Mouse (Mus musculus) intestine, embryonic 15.5 days (tissue): ENCODE results near the gene Apol7b. TPM values are rescaled to one million over a fixed set of nuclear protein-coding genes. Genes with fewer than 3 reads are reported as not detected.

Source experiments
- ATAC-seq: fragments of 200-750 bp; cut with Nextera tagmentation; 2 replicates; pipeline ENCODE4 v1.8.0; 2017; ENCODE audit warnings: moderate TSS enrichment, moderate library complexity
- H3K27ac ChIP-seq: fragments of 300-500 bp; sonication (generic); 2 replicates; pipeline ENCODE4 v1.5.1; 2015; ENCODE audit warnings: mild to moderate bottlenecking, inconsistent platforms
- H3K27me3 ChIP-seq: fragments of 300-500 bp; sonication (generic); replicated peaks from 2 replicates; pipeline ENCODE4 v1.6.1; 2015; ENCODE audit warnings: inconsistent platforms
- H3K36me3 ChIP-seq: fragments of 300-500 bp; sonication (generic); 2 replicates; pipeline ENCODE4 v1.6.1; 2015; ENCODE audit warnings: inconsistent platforms
- H3K4me1 ChIP-seq: fragments of 300-500 bp; sonication (generic); replicated peaks from 2 replicates; pipeline ENCODE4 v1.6.1; 2015; ENCODE audit warnings: inconsistent platforms
- H3K4me2 ChIP-seq: fragments of 300-500 bp; sonication (generic); replicated peaks from 2 replicates; pipeline ENCODE4 v1.6.1; 2015; ENCODE audit warnings: mild to moderate bottlenecking, inconsistent platforms
- H3K4me3 ChIP-seq: fragments of 300-500 bp; sonication (generic); replicated peaks from 2 replicates; pipeline ENCODE4 v1.5.1; 2015; ENCODE audit warnings: inconsistent platforms
- H3K9ac ChIP-seq: fragments of 300-500 bp; sonication (generic); 2 replicates; pipeline ENCODE4 v1.6.1; 2015; ENCODE audit warnings: inconsistent platforms
- H3K9me3 ChIP-seq: fragments of 300-500 bp; sonication (generic); 2 replicates; pipeline ENCODE4 v1.6.1; 2016; ENCODE audit warnings: inconsistent platforms
- WGBS: fragments of 180-500 bp; shearing (Covaris S2); methylation state at CpG from one replicate; pipeline ENCODE4 v1.1.7; 2015; 5-methylcytosine and 5-hydroxymethylcytosine counted together
- polyA plus RNA-seq: library from polyadenylated mRNA; unstranded; fragments of >200 nt; fragmentation: Nextera tagmentation; extraction: Ambion mirVana; gene quantifications from 2 replicates; pipeline ENCODE4 v1.2.1, GENCODE M21; 2015

Gene Apol7b
- polyA plus RNA-seq, 1 experiment from 2014 or later = 0.30 TPM

DNA sequence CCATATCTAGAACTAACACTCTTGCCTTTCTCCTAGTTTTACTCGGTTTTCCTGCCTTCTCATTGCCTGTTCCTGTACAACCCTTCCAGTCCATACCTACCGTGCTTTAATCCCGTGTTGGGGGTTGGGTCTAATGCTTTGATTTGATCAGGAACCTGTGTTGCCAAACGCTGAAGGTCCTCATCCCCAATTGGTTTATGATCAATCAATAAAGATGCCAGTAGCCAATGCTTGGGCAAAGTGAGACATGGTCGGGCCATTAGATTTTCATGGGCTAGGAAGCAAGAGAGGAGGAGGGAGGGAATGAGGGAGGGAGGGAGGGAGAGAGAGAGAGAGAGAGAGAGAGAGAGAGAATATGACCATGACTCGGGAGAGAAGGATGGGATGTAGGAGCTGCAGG, 65.8 kb downstream of the Apol7b start:
- Histone ChIP-seq H3K4me2 (no peak overlapping the region), H3K27ac (no peak overlapping the region), H3K27me3 (no peaks in the 10 kb centered on the region), H3K9me3 (no peaks in the 10 kb centered on the region), H3K36me3 (no peaks in the 10 kb centered on the region), H3K4me3 (no peak overlapping the region), H3K9ac (no peak overlapping the region), H3K4me1 (peaks cover 5% of the 10 kb centered on the region; the same call in 1 of the 2 replicates)
- no peak for ATAC-seq
- 79% methylated on average over 6 of the region's 6 CpGs for WGBS

DNA sequence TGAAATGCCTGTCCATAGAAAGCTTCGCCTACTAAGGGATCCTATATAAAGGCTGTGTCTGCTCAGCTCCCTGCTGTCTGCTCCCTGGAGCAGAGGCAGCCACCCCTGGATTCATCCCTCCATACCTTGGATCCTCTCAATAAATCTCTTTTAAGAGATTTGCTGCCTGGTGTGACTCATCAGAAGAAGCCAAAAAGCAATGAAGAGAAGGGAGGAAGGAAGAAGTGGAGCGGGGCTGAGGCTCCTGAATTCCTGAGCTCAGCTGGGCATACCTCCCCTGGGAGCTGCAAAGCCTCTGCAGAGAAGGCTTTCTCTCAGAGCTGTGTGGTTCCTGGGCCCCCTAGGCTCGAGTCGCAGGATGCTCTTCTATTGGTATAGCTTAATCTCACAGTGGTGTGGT, 67.4 kb downstream of the Apol7b start:
- no peaks in the 10 kb centered on the region for H3K9me3 ChIP-seq
- H3K4me2 ChIP-seq = no peak overlapping the region
- 43% methylated on average over 4 of the region's 4 CpGs for WGBS
- no peaks in the 10 kb centered on the region for H3K36me3 ChIP-seq
- peaks cover 5% of the 10 kb centered on the region; the same call in 1 of the 2 replicates for H3K4me1 ChIP-seq
- no peak overlapping the region for H3K27ac ChIP-seq
- H3K9ac ChIP-seq = no peak overlapping the region
- no peak overlapping the region for H3K4me3 ChIP-seq
- no peak for ATAC-seq
- H3K27me3 ChIP-seq = no peaks in the 10 kb centered on the region

DNA sequence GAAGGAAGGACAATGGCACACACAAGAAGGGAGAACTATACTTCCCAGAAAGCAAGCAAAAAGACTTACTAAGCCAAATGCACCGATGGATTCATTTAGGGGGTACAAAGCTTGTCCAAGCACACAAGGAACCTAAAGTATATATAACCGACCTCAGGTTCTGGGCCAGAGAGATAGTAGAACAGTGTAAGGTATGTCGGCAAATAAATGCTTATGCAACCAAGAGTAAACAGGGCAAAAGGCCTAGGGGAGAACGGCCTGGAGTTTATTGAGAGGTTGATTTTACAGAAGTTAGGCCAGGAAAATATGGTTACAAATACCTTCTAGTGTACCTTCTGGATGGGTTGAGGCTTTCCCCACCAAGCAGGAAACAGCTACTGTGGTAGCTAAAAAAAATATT, 69.9 kb downstream of the Apol7b start:
- no peak for ATAC-seq
- Histone ChIP-seq H3K4me2 (no peak overlapping the region), H3K36me3 (no peaks in the 10 kb centered on the region), H3K9ac (no peak overlapping the region), H3K27me3 (no peaks in the 10 kb centered on the region), H3K4me1 (peaks cover 4% of the 10 kb centered on the region; the same call in 1 of the 2 replicates), H3K27ac (no peak overlapping the region), H3K4me3 (no peak overlapping the region), H3K9me3 (no peaks in the 10 kb centered on the region)
- 85% methylated on average over 4 of the region's 4 CpGs for WGBS

DNA sequence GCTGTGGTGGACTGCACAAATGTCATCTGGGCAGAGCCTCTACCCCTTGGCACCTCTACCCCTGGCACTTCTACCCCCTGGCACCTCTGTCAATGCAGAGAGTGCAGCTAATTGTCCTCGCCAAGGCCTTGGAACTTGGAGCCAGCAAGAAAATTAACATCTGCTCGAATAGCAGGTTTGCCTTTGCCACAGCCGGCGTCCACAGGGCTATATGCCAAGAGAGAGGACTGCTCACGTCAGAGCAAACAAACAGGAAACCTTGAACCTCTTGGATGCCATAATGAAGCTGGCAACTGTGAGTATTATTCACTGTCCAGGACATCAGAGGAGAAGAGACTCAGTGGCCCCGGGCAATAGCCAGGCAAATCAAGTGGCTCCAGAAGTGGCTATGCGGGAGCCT, 70.4 kb downstream of the Apol7b start:
- Histone ChIP-seq H3K4me3 (no peak overlapping the region), H3K4me2 (no peak overlapping the region), H3K27ac (no peak overlapping the region), H3K9me3 (no peaks in the 10 kb centered on the region), H3K27me3 (no peaks in the 10 kb centered on the region), H3K36me3 (no peaks in the 10 kb centered on the region), H3K4me1 (no peaks in the 10 kb centered on the region), H3K9ac (no peak overlapping the region)
- WGBS = 79% methylated on average over 7 of the region's 7 CpGs
- no peak for ATAC-seq

Other genes starting within 250 kb of the Apol7b start
- gene Rbfox2, start 140.5 kb downstream of the Apol7b start, polyA plus RNA-seq = 42.6 and 44.8 TPM in 2 replicates
- 7.8 TPM in 2 replicates for gene Apol7a, start 48.4 kb downstream of the Apol7b start, polyA plus RNA-seq
- 0.39 and 0.40 TPM in 2 replicates for gene Apol9a, start 36.4 kb downstream of the Apol7b start, polyA plus RNA-seq
- 0.09 and 0.18 TPM in 2 replicates for gene Apol10a, start 29.6 kb upstream of the Apol7b start, polyA plus RNA-seq
- not detected in 2 replicates for gene Apol11a, start 60.8 kb upstream of the Apol7b start, polyA plus RNA-seq
- gene Apol7c, start 85.8 kb upstream of the Apol7b start, polyA plus RNA-seq = 3.1 and 3.5 TPM in 2 replicates
- not detected in 2 replicates for gene 1700025B11Rik, start 114.4 kb upstream of the Apol7b start, polyA plus RNA-seq
- gene Apol10b, start 148.6 kb upstream of the Apol7b start, polyA plus RNA-seq = 0.38 and 0.54 TPM in 2 replicates
- not detected in 2 replicates for gene Gm36245, start 151.8 kb upstream of the Apol7b start, polyA plus RNA-seq
- gene Apol11b, start 195.8 kb upstream of the Apol7b start, polyA plus RNA-seq = 0.14 and 0.30 TPM in 2 replicates